Comparison of ENCODE assay signal across 14 mouse cellular contexts in the genomic region with DNA sequence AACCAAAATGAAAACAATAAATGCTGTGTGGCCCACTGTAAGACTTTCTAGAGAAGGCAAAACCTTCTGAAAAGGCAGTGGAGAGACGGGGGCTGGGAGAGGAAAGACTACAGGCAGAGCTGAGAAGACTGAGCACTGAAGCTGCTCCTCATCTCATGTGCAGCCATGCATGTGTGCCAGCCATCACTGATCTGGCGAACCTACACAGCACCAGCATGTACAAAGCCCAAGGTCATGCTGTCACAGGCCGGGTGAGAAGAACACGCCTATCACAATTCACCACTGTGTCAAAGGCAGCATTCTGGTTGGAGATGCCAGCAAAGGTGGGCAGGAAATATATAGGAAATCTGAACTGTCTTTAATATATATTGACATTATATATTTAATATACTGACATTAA.
"Had no signal": no experiment of that assay in that cellular context is flagged by ENCODE, and none has a peak within 500 bp of the region (broad histone marks: within the 10 kb centered on the region; RNA-seq: fewer than 3 reads in every experiment).

No protein-coding gene starts in this region.

- DNase-seq: kidney, postnatal 25 days; liver; lung, adult 2 months; lung, postnatal 36 days; thymus, postnatal 4 days had no signal

- H3K36me3 ChIP-seq: midbrain, embryonic 15.5 days had no signal

- H3K9ac ChIP-seq: limb, embryonic 12.5 days; liver, embryonic 14.5 days; midbrain, embryonic 15.5 days; neural tube, embryonic 12.5 days had no signal

- H3K4me3 ChIP-seq: left cerebral cortex, adult 2 months; limb, embryonic 12.5 days; midbrain, embryonic 15.5 days; neural tube, embryonic 12.5 days had no signal

- H3K4me1 ChIP-seq: limb, embryonic 12.5 days; midbrain, embryonic 15.5 days; neural tube, embryonic 12.5 days had no signal

- H3K4me2 ChIP-seq: limb, embryonic 12.5 days; midbrain, embryonic 11.5 days; midbrain, embryonic 15.5 days; neural tube, embryonic 12.5 days had no signal

- H3K27ac ChIP-seq: left cerebral cortex, adult 2 months; limb, embryonic 12.5 days; liver, embryonic 14.5 days; midbrain, embryonic 15.5 days; neural tube, embryonic 12.5 days; stomach, postnatal 0 days had no signal

- H3K27me3 ChIP-seq: limb, embryonic 12.5 days; midbrain, embryonic 15.5 days; neural tube, embryonic 12.5 days had no signal

- ATAC-seq: intestine, postnatal 0 days; lung, postnatal 0 days; midbrain, embryonic 15.5 days had no signal

- H3K9me3 ChIP-seq: limb, embryonic 12.5 days; midbrain, embryonic 15.5 days; neural tube, embryonic 12.5 days had no signal
